Mouse (Mus musculus) heart, embryonic 13.5 days (tissue): Measurements from ENCODE around the gene Arfrp1. TPM values are rescaled to one million over a fixed set of nuclear protein-coding genes. Genes with fewer than 3 reads are reported as not detected.
A peak's percentile ranks its signal among the peaks of the same experiment; 100 is the strongest.

Experiments
- ATAC-seq: fragments of 200-750 bp; cut with Nextera tagmentation; 2 replicates; pipeline ENCODE4 v1.8.0; 2017; ENCODE audit warnings: moderate TSS enrichment; ENCODE audit not compliant: insufficient number of reproducible peaks, low FRiP score, low TSS enrichment; ENCODE audit errors: extremely low read depth
- H3K27ac ChIP-seq: fragments of 300-500 bp; sonication (generic); replicated peaks from 2 replicates; pipeline ENCODE4 v1.5.1; 2015; ENCODE audit warnings: moderate library complexity, mild to moderate bottlenecking, inconsistent platforms
- H3K27me3 ChIP-seq: fragments of 300-500 bp; sonication (generic); replicated peaks from 2 replicates; pipeline ENCODE4 v1.6.1; 2015; ENCODE audit warnings: mild to moderate bottlenecking, inconsistent platforms
- H3K36me3 ChIP-seq: fragments of 300-500 bp; sonication (generic); 2 replicates; pipeline ENCODE4 v1.6.1; 2015; ENCODE audit warnings: mild to moderate bottlenecking, inconsistent platforms
- H3K4me1 ChIP-seq: fragments of 300-500 bp; sonication (generic); 2 replicates; pipeline ENCODE4 v1.6.1; 2015; ENCODE audit warnings: inconsistent platforms
- H3K4me2 ChIP-seq: fragments of 300-500 bp; sonication (generic); 2 replicates; pipeline ENCODE4 v1.6.1; 2015; ENCODE audit warnings: inconsistent platforms, mild to moderate bottlenecking, moderate library complexity
- H3K4me3 ChIP-seq: fragments of 300-500 bp; sonication (generic); 2 replicates; pipeline ENCODE4 v1.5.1; 2015; ENCODE audit warnings: moderate library complexity, mild to moderate bottlenecking, inconsistent platforms
- H3K9ac ChIP-seq: fragments of 300-500 bp; sonication (generic); 2 replicates; pipeline ENCODE4 v1.6.1; 2015; ENCODE audit warnings: inconsistent platforms, mild to moderate bottlenecking, moderate library complexity
- H3K9me3 ChIP-seq: fragments of 300-500 bp; sonication (generic); 2 replicates; pipeline ENCODE4 v1.6.1; 2016; ENCODE audit warnings: inconsistent platforms
- WGBS: fragments of 180-500 bp; shearing (Covaris S2); methylation state at CpG from one replicate; pipeline ENCODE4 v1.1.7; 2015; ENCODE audit warnings: mixed read lengths; 5-methylcytosine and 5-hydroxymethylcytosine counted together
- polyA plus RNA-seq: library from polyadenylated mRNA; unstranded; fragments of >200 nt; fragmentation: Nextera tagmentation; extraction: Ambion mirVana; gene quantifications from 2 replicates; pipeline ENCODE4 v1.2.1, GENCODE M21; 2015

Gene Arfrp1
- polyA plus RNA-seq, 1 experiment from 2014 or later = 59.1 TPM

DNA sequence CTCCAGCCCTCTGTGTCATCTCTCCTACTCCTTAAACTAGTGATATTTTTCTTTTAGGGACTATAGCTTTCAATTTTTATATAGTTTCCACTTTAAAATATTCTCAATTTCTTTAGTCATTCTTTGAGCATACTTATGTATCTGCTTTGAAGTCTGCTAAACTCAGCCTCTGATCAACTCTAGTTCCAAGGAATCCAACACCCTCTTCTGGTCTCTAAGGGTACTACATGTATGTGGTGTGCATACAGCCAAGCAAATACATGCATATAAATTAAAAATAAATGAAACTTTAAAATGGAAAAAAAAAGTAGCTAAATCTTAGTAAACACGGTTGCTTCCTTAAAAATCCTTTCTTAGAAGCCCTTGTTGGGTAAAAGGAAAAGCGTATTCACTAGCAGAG, 10.6 kb upstream of the Arfrp1 start:
- H3K4me2 ChIP-seq = no peak overlapping the region

DNA sequence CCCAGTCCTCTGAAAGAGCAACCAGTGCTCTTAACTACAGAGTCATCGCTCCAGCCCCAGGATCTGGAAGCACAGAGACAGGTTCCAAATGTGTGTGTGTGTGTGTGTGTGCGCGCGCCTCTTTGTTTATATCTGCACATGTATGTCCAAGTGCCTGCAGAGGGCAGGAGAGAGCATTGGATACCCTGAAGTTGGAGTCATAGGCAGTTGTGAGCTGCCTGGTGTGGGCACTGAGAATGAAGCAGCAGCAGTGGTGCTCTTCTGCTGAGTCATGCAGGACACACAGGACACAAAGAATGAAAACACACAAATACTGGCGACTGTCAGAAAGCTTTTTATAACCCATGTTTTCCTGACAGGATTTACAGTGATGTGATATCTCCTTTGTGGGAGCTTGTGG, 4.8 kb upstream of the Arfrp1 start:
- H3K4me3 ChIP-seq = no peak overlapping the region
- H3K4me1 ChIP-seq = peaks cover 24% of the 10 kb centered on the region
- no peak for ATAC-seq
- H3K4me2 ChIP-seq = no peak overlapping the region
- H3K27me3 ChIP-seq = no peaks in the 10 kb centered on the region
- no peak overlapping the region for H3K27ac ChIP-seq
- H3K36me3 ChIP-seq = peaks cover 38% of the 10 kb centered on the region
- 94% methylated on average over 5 of the region's 5 CpGs for WGBS
- H3K9ac ChIP-seq = no peak overlapping the region
- no peaks in the 10 kb centered on the region for H3K9me3 ChIP-seq

More for the DNA sequence above, 10.6 kb upstream of the Arfrp1 start:
- H3K4me3 ChIP-seq = no peak overlapping the region
- 86% methylated on average over 2 of the region's 2 CpGs for WGBS
- H3K4me1 ChIP-seq = peaks cover 3% of the 10 kb centered on the region; the same call in 1 of the 2 replicates
- no peak overlapping the region for H3K9ac ChIP-seq
- H3K27me3 ChIP-seq = no peaks in the 10 kb centered on the region
- no peaks in the 10 kb centered on the region for H3K9me3 ChIP-seq
- no peak for ATAC-seq
- H3K36me3 ChIP-seq = peaks cover 39% of the 10 kb centered on the region
- no peak overlapping the region for H3K27ac ChIP-seq

DNA sequence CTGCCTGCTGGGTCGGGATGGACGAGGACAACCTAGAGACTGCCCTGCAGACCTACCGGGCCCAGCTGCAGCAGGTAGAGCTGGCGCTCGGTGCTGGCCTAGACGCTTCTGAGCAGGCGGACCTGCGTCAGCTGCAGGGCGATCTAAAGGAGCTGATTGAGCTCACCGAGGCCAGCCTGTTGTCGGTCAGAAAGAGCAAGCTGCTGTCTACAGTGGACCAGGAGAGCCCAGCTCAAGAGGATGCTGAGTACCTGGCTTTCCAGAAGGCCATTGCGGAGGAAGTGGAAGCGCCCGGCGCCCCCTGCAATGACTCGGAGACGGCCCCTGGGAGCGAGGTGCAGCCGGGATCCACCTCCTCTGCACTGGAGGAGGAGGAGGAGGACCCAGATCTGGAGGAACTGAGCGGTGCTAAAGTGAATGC, 461 bp upstream of the Arfrp1 start:
- no peaks in the 10 kb centered on the region for H3K27me3 ChIP-seq
- peaks cover 34% of the 10 kb centered on the region for H3K4me1 ChIP-seq
- peak overlapping the region; percentile 86 for H3K9ac ChIP-seq
- peak overlapping the region; percentile 90 for H3K27ac ChIP-seq
- 0% methylated on average over 20 of the region's 20 CpGs for WGBS
- no peaks in the 10 kb centered on the region for H3K9me3 ChIP-seq
- H3K4me3 ChIP-seq = peak overlapping the region; percentile 70
- peaks cover 60% of the 10 kb centered on the region for H3K36me3 ChIP-seq
- peak; percentile 56 for ATAC-seq
- H3K4me2 ChIP-seq = peak overlapping the region; percentile 95

DNA sequence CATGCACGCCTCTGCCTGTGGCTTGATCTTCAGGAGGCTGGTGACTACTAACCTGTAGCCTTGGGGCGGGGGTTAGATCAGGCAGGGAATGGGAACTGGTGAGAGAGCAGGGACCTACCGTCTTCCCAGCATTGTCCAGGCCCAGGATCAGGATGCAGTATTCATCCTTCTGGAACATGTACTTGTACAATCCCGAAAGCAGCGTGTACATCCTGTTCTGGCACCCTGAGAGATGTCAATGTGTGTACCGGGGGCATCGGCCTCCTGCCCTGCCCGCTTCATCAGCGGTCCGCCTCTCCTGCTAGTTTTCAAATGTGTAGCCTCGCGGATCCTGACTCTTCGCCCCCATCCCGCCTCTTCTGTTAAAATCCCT, 731 bp downstream of the Arfrp1 start:
- Histone ChIP-seq H3K36me3 (peaks cover 60% of the 10 kb centered on the region), H3K4me3 (peak overlapping the region; percentile 70), H3K9ac (peak overlapping the region; percentile 86), H3K4me2 (peak overlapping the region; percentile 95), H3K9me3 (no peaks in the 10 kb centered on the region), H3K4me1 (peaks cover 34% of the 10 kb centered on the region), H3K27ac (peak overlapping the region; percentile 90), H3K27me3 (no peaks in the 10 kb centered on the region)
- WGBS = 8% methylated on average over 14 of the region's 14 CpGs
- no peak for ATAC-seq

DNA sequence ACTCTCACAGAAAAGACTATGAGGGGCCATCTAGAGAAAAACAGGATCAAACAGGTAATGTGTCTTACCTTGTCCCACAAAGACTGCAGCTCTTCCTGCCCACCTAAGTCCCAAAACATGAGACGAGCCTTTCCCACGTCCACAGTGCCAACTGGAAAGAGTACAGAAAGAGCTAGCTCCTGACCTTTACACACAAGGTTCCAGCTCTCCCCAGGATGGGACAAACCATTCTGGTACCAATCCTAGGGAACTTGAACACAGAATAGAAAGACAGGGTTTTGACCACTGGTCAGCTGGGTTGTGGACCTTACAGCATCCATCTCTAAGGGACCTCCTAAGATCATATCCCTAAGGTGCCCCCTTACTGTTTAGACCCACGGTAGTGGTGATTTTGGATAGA, 1.3 kb downstream of the Arfrp1 start:
- peak overlapping the region; percentile 86 for H3K9ac ChIP-seq
- no peaks in the 10 kb centered on the region for H3K27me3 ChIP-seq
- H3K4me1 ChIP-seq = peaks cover 34% of the 10 kb centered on the region
- peaks cover 60% of the 10 kb centered on the region for H3K36me3 ChIP-seq
- peak overlapping the region; percentile 70 for H3K4me3 ChIP-seq
- H3K27ac ChIP-seq = no peak overlapping the region
- peak overlapping the region; percentile 95 for H3K4me2 ChIP-seq
- WGBS = 79% methylated on average over 3 of the region's 3 CpGs
- no peaks in the 10 kb centered on the region for H3K9me3 ChIP-seq
- no peak for ATAC-seq

DNA sequence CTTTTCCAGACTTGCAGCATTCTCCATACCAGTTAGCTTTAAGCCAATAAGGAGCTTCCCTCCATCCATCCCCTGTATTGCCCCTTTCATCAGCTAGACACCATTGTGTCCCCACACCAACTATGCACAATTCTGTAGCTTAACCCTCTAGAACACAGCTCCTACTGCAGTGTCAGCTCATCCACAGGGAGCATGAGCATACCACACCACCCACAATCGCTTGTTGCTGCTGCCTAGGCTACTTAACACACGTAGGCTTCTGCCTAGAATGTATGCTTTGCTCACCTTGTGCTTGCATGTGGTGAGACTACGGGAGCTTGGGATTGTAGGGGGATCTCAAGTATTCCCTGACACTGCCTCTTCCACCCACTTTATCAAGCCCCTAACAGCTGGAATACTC, 8.4 kb downstream of the Arfrp1 start:
- no peak overlapping the region for H3K4me3 ChIP-seq
- ATAC-seq = no peak
- H3K9me3 ChIP-seq = no peaks in the 10 kb centered on the region
- H3K4me2 ChIP-seq = no peak overlapping the region
- peaks cover 100% of the 10 kb centered on the region for H3K36me3 ChIP-seq
- no peak overlapping the region for H3K9ac ChIP-seq
- no peaks in the 10 kb centered on the region for H3K27me3 ChIP-seq
- H3K27ac ChIP-seq = no peak overlapping the region
- 74% methylated on average over 3 of the region's 3 CpGs for whole genome bisulfite sequencing
- H3K4me1 ChIP-seq = no peaks in the 10 kb centered on the region

DNA sequence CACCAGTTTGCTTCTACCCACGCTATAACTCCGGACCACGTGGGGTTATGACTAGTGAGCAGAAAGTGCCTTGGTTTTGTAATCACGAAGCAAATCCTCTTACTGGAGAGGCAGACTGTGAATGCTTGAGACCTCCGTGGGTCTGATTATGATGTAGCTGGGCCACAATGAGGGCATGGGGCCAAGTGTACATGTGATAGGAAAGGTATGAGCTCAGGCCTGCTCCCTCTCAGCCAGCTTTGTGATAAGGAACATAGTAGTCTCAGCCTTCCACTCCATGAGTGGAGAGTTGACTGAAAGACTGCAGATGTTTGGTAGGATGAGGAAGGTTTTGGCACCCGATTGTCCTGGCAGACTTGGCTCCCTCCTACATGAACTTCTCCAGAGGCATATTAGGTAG, 22.4 kb downstream of the Arfrp1 start:
- Histone ChIP-seq H3K36me3 (peaks cover 83% of the 10 kb centered on the region), H3K9ac (no peak overlapping the region), H3K4me2 (peak overlapping the region; percentile 24; the same call in 1 of the 2 replicates), H3K4me1 (peaks cover 16% of the 10 kb centered on the region), H3K27ac (peak overlapping the region; percentile 77), H3K4me3 (no peak overlapping the region), H3K9me3 (no peaks in the 10 kb centered on the region), H3K27me3 (no peaks in the 10 kb centered on the region)
- ATAC-seq = no peak
- WGBS = 45% methylated on average over 6 of the region's 6 CpGs

DNA sequence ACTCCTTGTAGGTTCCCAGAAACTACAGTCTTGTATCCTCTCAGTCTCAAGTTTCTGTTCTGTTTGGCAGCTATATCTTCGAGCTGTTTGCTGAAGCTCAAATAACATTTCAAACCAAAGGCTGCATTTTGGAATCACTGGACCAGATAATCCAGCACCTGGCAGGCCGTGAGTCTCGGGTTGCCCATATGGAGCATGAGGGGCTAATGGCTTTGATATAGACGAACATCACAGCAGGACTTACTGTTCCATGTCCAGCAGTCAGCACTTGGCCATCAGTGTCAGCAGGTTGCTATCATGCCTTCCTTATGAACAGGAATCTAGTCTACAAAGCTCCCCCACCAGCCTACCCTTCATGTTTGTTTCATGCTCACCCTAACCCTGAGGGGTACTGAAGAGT, 24.8 kb downstream of the Arfrp1 start:
- ATAC-seq = no peak
- no peaks in the 10 kb centered on the region for H3K27me3 ChIP-seq

DNA sequence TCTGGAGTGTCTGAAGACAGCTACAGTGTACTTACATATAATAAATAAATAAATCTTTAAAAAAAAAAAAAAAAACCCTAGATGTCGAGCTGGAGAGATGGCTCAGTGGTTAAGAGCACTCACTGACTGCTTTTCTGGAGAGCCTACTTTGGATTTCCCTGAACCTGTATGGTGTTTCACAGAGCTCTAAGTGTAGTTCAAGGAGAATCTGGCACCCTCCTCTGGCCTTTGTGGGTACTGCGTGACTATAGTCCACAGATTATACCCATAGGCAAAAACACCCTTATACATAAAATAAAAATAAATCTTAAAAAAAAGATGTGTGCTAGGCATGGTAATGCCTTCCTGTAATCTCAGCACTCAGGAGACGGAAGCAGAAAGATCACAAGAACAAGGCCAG, 31.2 kb downstream of the Arfrp1 start:
- H3K9me3 ChIP-seq = no peaks in the 10 kb centered on the region
- H3K36me3 ChIP-seq = peaks cover 92% of the 10 kb centered on the region
- H3K9ac ChIP-seq = no peak overlapping the region
- no peak overlapping the region for H3K4me3 ChIP-seq
- no peak for ATAC-seq
- WGBS = 60% methylated on average over 3 of the region's 3 CpGs
- H3K27ac ChIP-seq = no peak overlapping the region
- H3K27me3 ChIP-seq = no peaks in the 10 kb centered on the region
- no peak overlapping the region for H3K4me2 ChIP-seq
- H3K4me1 ChIP-seq = peaks cover 6% of the 10 kb centered on the region

More for the DNA sequence above, 24.8 kb downstream of the Arfrp1 start:
- no peak overlapping the region for H3K4me2 ChIP-seq
- no peak overlapping the region for H3K4me3 ChIP-seq
- H3K36me3 ChIP-seq = peaks cover 88% of the 10 kb centered on the region
- 90% methylated on average over 4 of the region's 4 CpGs for WGBS
- H3K9ac ChIP-seq = no peak overlapping the region
- peaks cover 16% of the 10 kb centered on the region for H3K4me1 ChIP-seq
- H3K9me3 ChIP-seq = no peaks in the 10 kb centered on the region
- no peak overlapping the region for H3K27ac ChIP-seq

DNA sequence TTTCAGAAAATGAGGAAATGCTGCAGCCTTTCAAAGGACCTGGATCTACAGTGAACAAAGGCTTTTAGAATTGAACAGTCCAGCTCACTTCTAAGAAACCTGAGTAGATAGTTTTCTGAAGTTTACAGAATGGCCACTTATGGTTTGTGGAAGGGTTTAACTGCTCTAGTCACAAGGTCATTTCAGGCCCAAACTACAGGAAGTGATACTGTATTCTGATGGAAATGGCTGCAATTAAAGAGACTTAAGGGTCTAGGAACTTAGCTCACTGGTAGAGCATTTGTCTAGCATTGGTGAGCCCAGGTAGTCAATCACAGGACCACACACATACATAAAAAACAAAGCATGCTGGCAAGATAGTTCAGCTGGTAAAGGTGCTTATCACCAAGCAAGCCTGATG, 32.7 kb downstream of the Arfrp1 start:
- Histone ChIP-seq H3K9ac (no peak overlapping the region), H3K4me1 (peaks cover 6% of the 10 kb centered on the region), H3K36me3 (peaks cover 92% of the 10 kb centered on the region), H3K27me3 (no peaks in the 10 kb centered on the region), H3K4me3 (no peak overlapping the region), H3K9me3 (no peaks in the 10 kb centered on the region), H3K4me2 (no peak overlapping the region), H3K27ac (no peak overlapping the region)
- no peak for ATAC-seq

DNA sequence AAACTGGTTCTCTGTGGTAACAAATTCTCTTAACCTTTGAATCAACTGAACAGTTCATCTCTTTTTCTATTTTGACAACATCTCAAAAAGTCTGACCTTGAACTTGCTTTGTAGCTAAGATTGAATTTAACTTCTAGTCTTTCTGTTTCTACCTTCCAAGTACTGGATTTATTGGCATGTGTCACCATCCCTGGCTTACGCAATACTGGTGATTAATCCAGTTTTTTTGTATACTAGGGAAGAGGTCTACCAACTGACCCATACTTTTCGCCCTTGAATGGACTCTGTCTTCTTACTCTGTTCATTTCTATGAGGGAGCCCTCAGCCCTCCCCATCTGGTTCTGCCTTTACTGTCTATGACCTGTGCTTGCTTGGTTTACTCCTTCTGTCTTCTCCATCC, 39.1 kb downstream of the Arfrp1 start:
- Histone ChIP-seq H3K4me2 (no peak overlapping the region), H3K9ac (no peak overlapping the region), H3K9me3 (no peaks in the 10 kb centered on the region), H3K27ac (no peak overlapping the region), H3K27me3 (no peaks in the 10 kb centered on the region), H3K4me3 (no peak overlapping the region), H3K4me1 (peaks cover 6% of the 10 kb centered on the region), H3K36me3 (peaks cover 94% of the 10 kb centered on the region)
- WGBS = 84% methylated on average over 2 of the region's 2 CpGs
- ATAC-seq = no peak

DNA sequence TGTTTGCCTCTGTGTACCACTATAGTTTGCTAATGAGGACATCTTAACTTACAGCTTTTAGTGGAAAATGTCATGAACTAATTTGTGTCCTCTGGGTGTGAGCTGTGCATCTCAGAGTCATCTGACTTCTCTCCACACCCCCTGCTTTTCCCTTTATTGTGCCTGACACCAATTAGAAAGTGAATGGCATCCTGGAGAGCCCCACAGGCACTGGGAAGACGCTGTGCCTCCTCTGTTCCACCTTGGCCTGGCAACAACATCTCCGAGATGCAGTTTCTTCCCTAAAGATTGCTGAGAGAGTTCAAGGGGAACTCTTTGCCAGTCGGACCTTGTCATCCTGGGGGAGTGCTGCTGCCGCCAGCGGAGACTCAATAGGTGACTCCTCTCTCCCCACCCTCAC, 43.1 kb downstream of the Arfrp1 start:
- H3K27me3 ChIP-seq = peaks cover 8% of the 10 kb centered on the region
- H3K27ac ChIP-seq = no peak overlapping the region
- H3K4me2 ChIP-seq = no peak overlapping the region
- no peaks in the 10 kb centered on the region for H3K9me3 ChIP-seq
- H3K9ac ChIP-seq = no peak overlapping the region
- WGBS = 78% methylated on average over 5 of the region's 5 CpGs
- peaks cover 15% of the 10 kb centered on the region for H3K4me1 ChIP-seq
- no peak for ATAC-seq
- no peak overlapping the region for H3K4me3 ChIP-seq
- peaks cover 59% of the 10 kb centered on the region for H3K36me3 ChIP-seq
